Mouse (Mus musculus) forebrain, postnatal 0 days (tissue): Measurements from ENCODE around the gene Atp6v0e. TPM values are rescaled to one million over a fixed set of nuclear protein-coding genes. Genes with fewer than 3 reads are reported as not detected.

ENCODE experiments used
- ATAC-seq: fragments of 200-750 bp; cut with Nextera tagmentation; 2 replicates; pipeline ENCODE4 v1.8.0; 2017; ENCODE audit warnings: mild to moderate bottlenecking, moderate library complexity
- DNase-seq: peaks from one replicate; pipeline ENCODE4 v3.0.0-alpha.2; 2015
- H3K27ac ChIP-seq: fragments of 300-500 bp; sonication (generic); 2 replicates; pipeline ENCODE4 v1.5.1; 2014; ENCODE audit warnings: low read depth, mild to moderate bottlenecking, antibody characterized with exemption, low read length, moderate library complexity, mixed read lengths
- H3K27me3 ChIP-seq: fragments of 300-500 bp; sonication (generic); 2 replicates; pipeline ENCODE4 v1.6.1; 2014; ENCODE audit warnings: mild to moderate bottlenecking, low read length, mixed read lengths; ENCODE audit not compliant: insufficient read depth
- H3K36me3 ChIP-seq: fragments of 300-500 bp; sonication (generic); 2 replicates; pipeline ENCODE4 v1.6.1; 2014; ENCODE audit warnings: mild to moderate bottlenecking, moderate library complexity; ENCODE audit not compliant: insufficient read depth
- H3K4me1 ChIP-seq: fragments of 300-500 bp; sonication (generic); 2 replicates; pipeline ENCODE4 v1.6.1; 2014; ENCODE audit warnings: antibody characterized with exemption; ENCODE audit not compliant: insufficient read depth
- H3K4me2 ChIP-seq: fragments of 300-500 bp; sonication (generic); 2 replicates; pipeline ENCODE4 v1.6.1; 2014; ENCODE audit warnings: low read depth, mild to moderate bottlenecking, moderate library complexity
- H3K4me3 ChIP-seq: fragments of 300-500 bp; sonication (generic); 2 replicates; pipeline ENCODE4 v1.5.1; 2014; ENCODE audit warnings: low read depth, low read length, mixed read lengths
- H3K9ac ChIP-seq: fragments of 300-500 bp; sonication (generic); 2 replicates; pipeline ENCODE4 v1.6.1; 2014; ENCODE audit warnings: mild to moderate bottlenecking
- H3K9me3 ChIP-seq: fragments of 300-500 bp; sonication (generic); 2 replicates; pipeline ENCODE4 v1.6.1; 2016; ENCODE audit warnings: low read length
- CTCF ChIP-seq: sonication (generic); IDR thresholded peaks from 2 replicates; pipeline ENCODE4 v1.5.1; 2016; ENCODE audit warnings: antibody characterized with exemption, control low read depth, low read depth
- WGBS: fragments of 180-500 bp; shearing (Covaris S2); extraction: QIAGEN DNeasy Blood & Tissue Kit; methylation state at CpG from one replicate; pipeline ENCODE4 v1.1.7; 2014; 5-methylcytosine and 5-hydroxymethylcytosine counted together
- polyA plus RNA-seq: library from polyadenylated mRNA; unstranded; fragments of >200 nt; fragmentation: Nextera tagmentation; extraction: Ambion mirVana; gene quantifications from 2 replicates; pipeline ENCODE4 v1.2.1, GENCODE M21; 2015
- total RNA-seq: library from RNA; depleted of rRNA; stranded (reverse); fragments of >200 nt; gene quantifications from 2 replicates; pipeline ENCODE4 v1.2.3, GENCODE M21; 2014

The Atp6v0e gene
- total and polyA plus RNA-seq, 2 experiments from 2014 or later: 71.9 to 106 TPM

- H3K4me1 ChIP-seq: 0 out of 2 replicates have a peak, but pooled peaks cover 4% of the 10 kb centered on the region
- peak overlapping the region; percentile 66 for H3K9ac ChIP-seq
- peak; percentile 98 for ATAC-seq
- WGBS: 1% methylated on average over 68 of the region's 75 CpGs
- H3K27ac ChIP-seq: peak overlapping the region; percentile 81
- peak overlapping the region; percentile 69 for H3K4me2 ChIP-seq
- peak overlapping the region; percentile 97 for H3K4me3 ChIP-seq
- H3K36me3 ChIP-seq: no peaks in the 10 kb centered on the region
- TF ChIP-seq CTCF: no peak
- H3K27me3 ChIP-seq: no peaks in the 10 kb centered on the region
- no peaks in the 10 kb centered on the region for H3K9me3 ChIP-seq
- DNase-seq: peak; percentile 98
Observed at GRCm38 (mm10) chr17:26715916-26716717, 53.1 kb downstream of the Atp6v0e start.

DNA sequence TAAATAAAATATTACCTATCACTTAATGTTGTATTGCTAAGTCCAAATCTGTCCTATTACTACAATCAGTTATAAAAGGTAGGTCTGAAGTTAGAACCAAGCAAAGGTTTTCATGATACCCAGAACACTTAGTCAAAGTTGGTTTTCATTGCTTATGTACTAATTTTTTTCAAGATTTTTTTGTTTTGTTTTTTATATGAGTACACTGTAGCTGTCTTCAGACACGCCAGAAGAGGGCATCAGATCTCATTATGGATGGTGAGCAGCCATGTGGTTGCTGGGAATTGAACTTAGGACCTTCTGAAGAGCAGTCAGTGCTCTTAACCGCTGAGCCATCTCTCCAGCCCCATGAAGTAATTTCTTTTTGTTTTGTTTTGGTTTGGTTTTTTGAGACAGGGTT is 54.8 kb downstream of the Atp6v0e start:
- Histone ChIP-seq H3K4me2 (no peak overlapping the region), H3K27me3 (no peaks in the 10 kb centered on the region), H3K4me1 (0 out of 2 replicates have a peak, but pooled peaks cover 4% of the 10 kb centered on the region), H3K36me3 (no peaks in the 10 kb centered on the region), H3K9me3 (no peaks in the 10 kb centered on the region), H3K27ac (no peak overlapping the region), H3K9ac (no peak overlapping the region), H3K4me3 (no peak overlapping the region)
- DNase-seq (no peak), ATAC-seq (no peak)
- 0 out of 2 replicates have a peak, but pooled peaks have one; percentile 8 for TF ChIP-seq CTCF
- WGBS: 51% methylated on average over 2 of the region's 2 CpGs

GRCm38 (mm10) chr17:26719405-26719804 is 56.4 kb downstream of the Atp6v0e start:
- no peak overlapping the region for H3K4me2 ChIP-seq
- H3K9ac ChIP-seq: no peak overlapping the region
- 0 out of 2 replicates have a peak, but pooled peaks cover 3% of the 10 kb centered on the region for H3K4me1 ChIP-seq
- H3K36me3 ChIP-seq: no peaks in the 10 kb centered on the region
- TF ChIP-seq CTCF: no peak
- ATAC-seq: no peak
- no peak overlapping the region for H3K4me3 ChIP-seq
- H3K27me3 ChIP-seq: no peaks in the 10 kb centered on the region
- DNase-seq: no peak
- no peaks in the 10 kb centered on the region for H3K9me3 ChIP-seq
- no peak overlapping the region for H3K27ac ChIP-seq

DNA sequence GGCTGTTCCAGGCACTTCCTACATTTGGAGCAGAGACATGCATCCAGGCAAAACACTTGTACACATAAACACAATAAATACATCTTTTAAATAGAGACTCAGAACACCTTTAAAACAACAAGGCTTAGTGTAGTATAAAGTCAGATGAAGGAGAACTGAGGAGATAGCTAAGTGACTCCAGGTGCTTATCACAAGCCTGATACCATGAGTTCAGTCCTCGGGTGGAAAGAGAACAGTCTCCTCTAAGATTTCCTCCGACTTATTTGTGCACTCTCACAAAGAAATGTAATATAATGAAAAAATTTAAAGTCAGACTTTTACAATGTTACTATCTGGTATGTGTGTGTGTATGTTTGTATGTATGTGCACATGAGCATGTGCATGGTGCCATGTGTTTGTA is 58.8 kb downstream of the Atp6v0e start:
- no peak for TF ChIP-seq CTCF
- Histone ChIP-seq H3K9ac (no peak overlapping the region), H3K4me2 (no peak overlapping the region), H3K4me1 (no peaks in the 10 kb centered on the region), H3K4me3 (no peak overlapping the region), H3K36me3 (no peaks in the 10 kb centered on the region), H3K9me3 (no peaks in the 10 kb centered on the region), H3K27ac (no peak overlapping the region), H3K27me3 (no peaks in the 10 kb centered on the region)
- WGBS: 75% methylated on average over 2 of the region's 2 CpGs
- DNase-seq (no peak), ATAC-seq (no peak)

GRCm38 (mm10) chr17:26724790-26725189 is 61.8 kb downstream of the Atp6v0e start:
- no peak overlapping the region for H3K4me2 ChIP-seq
- no peaks in the 10 kb centered on the region for H3K36me3 ChIP-seq
- H3K27ac ChIP-seq: no peak overlapping the region
- ATAC-seq: no peak
- no peak for DNase-seq
- no peak overlapping the region for H3K4me3 ChIP-seq
- no peaks in the 10 kb centered on the region for H3K9me3 ChIP-seq
- 50% methylated on average over 1 of the region's 1 CpGs for WGBS
- no peaks in the 10 kb centered on the region for H3K4me1 ChIP-seq
- H3K27me3 ChIP-seq: no peaks in the 10 kb centered on the region
- no peak overlapping the region for H3K9ac ChIP-seq
- TF ChIP-seq CTCF: no peak

- H3K36me3 ChIP-seq: no peaks in the 10 kb centered on the region
- WGBS: 93% methylated on average over 1 of the region's 1 CpGs
- DNase-seq: no peak
- no peaks in the 10 kb centered on the region for H3K9me3 ChIP-seq
- TF ChIP-seq CTCF: no peak
- H3K27ac ChIP-seq: no peak overlapping the region
- no peak for ATAC-seq
- no peak overlapping the region for H3K4me3 ChIP-seq
- H3K9ac ChIP-seq: no peak overlapping the region
- no peaks in the 10 kb centered on the region for H3K4me1 ChIP-seq
- H3K4me2 ChIP-seq: no peak overlapping the region
- H3K27me3 ChIP-seq: no peaks in the 10 kb centered on the region
Observed at GRCm38 (mm10) chr17:26726674-26727073, 63.6 kb downstream of the Atp6v0e start.

- 66% methylated on average over 3 of the region's 3 CpGs for WGBS
- Histone ChIP-seq H3K9me3 (no peaks in the 10 kb centered on the region), H3K9ac (no peak overlapping the region), H3K36me3 (no peaks in the 10 kb centered on the region), H3K4me1 (no peaks in the 10 kb centered on the region), H3K27me3 (no peaks in the 10 kb centered on the region), H3K4me3 (no peak overlapping the region), H3K27ac (no peak overlapping the region), H3K4me2 (no peak overlapping the region)
- ATAC-seq: no peak
- DNase-seq: no peak
- no peak for TF ChIP-seq CTCF
Observed at GRCm38 (mm10) chr17:26727110-26727755, 64.2 kb downstream of the Atp6v0e start.
